Mouse (Mus musculus): ENCODE measurements around the gene Tlcd1. TPM values are rescaled to one million over a fixed set of nuclear protein-coding genes. Genes with fewer than 3 reads are reported as not detected.
A peak's percentile ranks its signal among the peaks of the same experiment; 100 is the strongest.

The Tlcd1 gene
- polyA plus RNA-seq, 1 experiment from 2014 or later, result 28.0 TPM

- Histone ChIP-seq H3K9ac (replicated peaks; ENCODE audit: low read depth, low read length) (no peak overlapping the region), H3K4me3 (ENCODE audit: low read depth, low read length) (no peak overlapping the region), H3K27ac (ENCODE audit: low read length) (no peak overlapping the region), H3K27me3 (ENCODE audit: control insufficient read depth, insufficient read depth, low read length) (no peaks in the 10 kb centered on the region), H3K36me3 (ENCODE audit: control insufficient read depth, insufficient read depth, low read length) (peaks cover 75% of the 10 kb centered on the region), H3K9me3 (ENCODE audit: control insufficient read depth, low read depth, low read length) (no peaks in the 10 kb centered on the region), H3K4me1 (ENCODE audit: control insufficient read depth, insufficient read depth, low read length) (no peaks in the 10 kb centered on the region; the same call in 1 of the 2 replicates), H3K4me2 (replicated peaks; ENCODE audit: low read depth, low read length) (no peak overlapping the region)
- 71% methylated on average over 6 of the region's 6 CpGs for WGBS
- ATAC-seq (ENCODE audit: insufficient number of reproducible peaks, insufficient read depth, low FRiP score, low read depth), result no peak
Measured at GRCm38 (mm10) chr11:78156156-78156699, 20.3 kb upstream of the Tlcd1 start.

- no peak overlapping the region for H3K4me3 ChIP-seq (ENCODE audit: low read depth, low read length)
- no peak overlapping the region for H3K4me2 ChIP-seq (replicated peaks; ENCODE audit: low read depth, low read length)
- H3K9me3 ChIP-seq (ENCODE audit: control insufficient read depth, low read depth, low read length), result no peaks in the 10 kb centered on the region
- H3K27me3 ChIP-seq (ENCODE audit: control insufficient read depth, insufficient read depth, low read length), result no peaks in the 10 kb centered on the region
- ATAC-seq (ENCODE audit: insufficient number of reproducible peaks, insufficient read depth, low FRiP score, low read depth), result no peak
- H3K27ac ChIP-seq (ENCODE audit: low read length), result no peak overlapping the region
- peaks cover 19% of the 10 kb centered on the region for H3K4me1 ChIP-seq (ENCODE audit: control insufficient read depth, insufficient read depth, low read length)
- peaks cover 91% of the 10 kb centered on the region for H3K36me3 ChIP-seq (ENCODE audit: control insufficient read depth, insufficient read depth, low read length)
- WGBS, result 8% methylated on average over 2 of the region's 2 CpGs
- no peak overlapping the region for H3K9ac ChIP-seq (replicated peaks; ENCODE audit: low read depth, low read length)
Measured at GRCm38 (mm10) chr11:78159096-78159495, 17.4 kb upstream of the Tlcd1 start.

- no peak overlapping the region for H3K9ac ChIP-seq (replicated peaks; ENCODE audit: low read depth, low read length)
- WGBS, result 66% methylated on average over 7 of the region's 7 CpGs
- no peak overlapping the region for H3K27ac ChIP-seq (ENCODE audit: low read length)
- no peak overlapping the region for H3K4me2 ChIP-seq (replicated peaks; ENCODE audit: low read depth, low read length)
- ATAC-seq (ENCODE audit: insufficient number of reproducible peaks, insufficient read depth, low FRiP score, low read depth), result no peak
- peaks cover 86% of the 10 kb centered on the region for H3K36me3 ChIP-seq (ENCODE audit: control insufficient read depth, insufficient read depth, low read length)
- H3K27me3 ChIP-seq (ENCODE audit: control insufficient read depth, insufficient read depth, low read length), result no peaks in the 10 kb centered on the region
- peaks cover 19% of the 10 kb centered on the region for H3K4me1 ChIP-seq (ENCODE audit: control insufficient read depth, insufficient read depth, low read length)
- no peak overlapping the region for H3K4me3 ChIP-seq (ENCODE audit: low read depth, low read length)
- H3K9me3 ChIP-seq (ENCODE audit: control insufficient read depth, low read depth, low read length), result no peaks in the 10 kb centered on the region
Measured at GRCm38 (mm10) chr11:78159557-78159956, 17.0 kb upstream of the Tlcd1 start.

- Histone ChIP-seq H3K27ac (ENCODE audit: low read length) (no peak overlapping the region), H3K9me3 (ENCODE audit: control insufficient read depth, low read depth, low read length) (no peaks in the 10 kb centered on the region), H3K27me3 (ENCODE audit: control insufficient read depth, insufficient read depth, low read length) (no peaks in the 10 kb centered on the region), H3K4me1 (ENCODE audit: control insufficient read depth, insufficient read depth, low read length) (peaks cover 19% of the 10 kb centered on the region), H3K4me2 (replicated peaks; ENCODE audit: low read depth, low read length) (no peak overlapping the region), H3K4me3 (ENCODE audit: low read depth, low read length) (no peak overlapping the region), H3K36me3 (ENCODE audit: control insufficient read depth, insufficient read depth, low read length) (peaks cover 80% of the 10 kb centered on the region), H3K9ac (replicated peaks; ENCODE audit: low read depth, low read length) (no peak overlapping the region)
- WGBS, result 82% methylated on average over 18 of the region's 18 CpGs
- ATAC-seq (ENCODE audit: insufficient number of reproducible peaks, insufficient read depth, low FRiP score, low read depth), result no peak
Measured at GRCm38 (mm10) chr11:78160171-78160570, 16.3 kb upstream of the Tlcd1 start.

GRCm38 (mm10) chr11:78160675-78161074, 15.8 kb upstream of the Tlcd1 start:
- no peaks in the 10 kb centered on the region for H3K9me3 ChIP-seq (ENCODE audit: control insufficient read depth, low read depth, low read length)
- H3K4me2 ChIP-seq (replicated peaks; ENCODE audit: low read depth, low read length), result no peak overlapping the region
- no peaks in the 10 kb centered on the region for H3K27me3 ChIP-seq (ENCODE audit: control insufficient read depth, insufficient read depth, low read length)
- H3K27ac ChIP-seq (ENCODE audit: low read length), result no peak overlapping the region
- H3K4me3 ChIP-seq (ENCODE audit: low read depth, low read length), result no peak overlapping the region
- no peak overlapping the region for H3K9ac ChIP-seq (replicated peaks; ENCODE audit: low read depth, low read length)
- no peak for ATAC-seq (ENCODE audit: insufficient number of reproducible peaks, insufficient read depth, low FRiP score, low read depth)
- peaks cover 75% of the 10 kb centered on the region for H3K36me3 ChIP-seq (ENCODE audit: control insufficient read depth, insufficient read depth, low read length)
- WGBS, result 84% methylated on average over 3 of the region's 3 CpGs
- peaks cover 20% of the 10 kb centered on the region for H3K4me1 ChIP-seq (ENCODE audit: control insufficient read depth, insufficient read depth, low read length)

- Histone ChIP-seq H3K36me3 (ENCODE audit: control insufficient read depth, insufficient read depth, low read length) (peaks cover 70% of the 10 kb centered on the region), H3K27ac (ENCODE audit: low read length) (no peak overlapping the region), H3K4me1 (ENCODE audit: control insufficient read depth, insufficient read depth, low read length) (peaks cover 25% of the 10 kb centered on the region), H3K9me3 (ENCODE audit: control insufficient read depth, low read depth, low read length) (no peaks in the 10 kb centered on the region), H3K27me3 (ENCODE audit: control insufficient read depth, insufficient read depth, low read length) (no peaks in the 10 kb centered on the region), H3K4me2 (replicated peaks; ENCODE audit: low read depth, low read length) (no peak overlapping the region), H3K4me3 (ENCODE audit: low read depth, low read length) (no peak overlapping the region), H3K9ac (replicated peaks; ENCODE audit: low read depth, low read length) (no peak overlapping the region)
- WGBS, result 88% methylated on average over 14 of the region's 14 CpGs
- no peak for ATAC-seq (ENCODE audit: insufficient number of reproducible peaks, insufficient read depth, low FRiP score, low read depth)
Measured at GRCm38 (mm10) chr11:78161169-78161568, 15.3 kb upstream of the Tlcd1 start.

- ATAC-seq (ENCODE audit: insufficient number of reproducible peaks, insufficient read depth, low FRiP score, low read depth), result no peak
- H3K4me3 ChIP-seq (ENCODE audit: low read depth, low read length), result 0 out of 2 replicates have a peak overlapping the region, but pooled peaks have one; percentile 98
- H3K27ac ChIP-seq (ENCODE audit: low read length), result peak overlapping the region; percentile 21; the same call in 1 of the 2 replicates
- H3K9ac ChIP-seq (replicated peaks; ENCODE audit: low read depth, low read length), result no peak overlapping the region
- no peaks in the 10 kb centered on the region for H3K9me3 ChIP-seq (ENCODE audit: control insufficient read depth, low read depth, low read length)
- H3K36me3 ChIP-seq (ENCODE audit: control insufficient read depth, insufficient read depth, low read length), result peaks cover 62% of the 10 kb centered on the region
- no peaks in the 10 kb centered on the region for H3K27me3 ChIP-seq (ENCODE audit: control insufficient read depth, insufficient read depth, low read length)
- no peak overlapping the region; the same call in 1 of the 2 replicates for H3K4me2 ChIP-seq (replicated peaks; ENCODE audit: low read depth, low read length)
- WGBS, result 57% methylated on average over 4 of the region's 4 CpGs
- H3K4me1 ChIP-seq (ENCODE audit: control insufficient read depth, insufficient read depth, low read length), result peaks cover 33% of the 10 kb centered on the region
Measured at GRCm38 (mm10) chr11:78161968-78162367, 14.5 kb upstream of the Tlcd1 start.

DNA sequence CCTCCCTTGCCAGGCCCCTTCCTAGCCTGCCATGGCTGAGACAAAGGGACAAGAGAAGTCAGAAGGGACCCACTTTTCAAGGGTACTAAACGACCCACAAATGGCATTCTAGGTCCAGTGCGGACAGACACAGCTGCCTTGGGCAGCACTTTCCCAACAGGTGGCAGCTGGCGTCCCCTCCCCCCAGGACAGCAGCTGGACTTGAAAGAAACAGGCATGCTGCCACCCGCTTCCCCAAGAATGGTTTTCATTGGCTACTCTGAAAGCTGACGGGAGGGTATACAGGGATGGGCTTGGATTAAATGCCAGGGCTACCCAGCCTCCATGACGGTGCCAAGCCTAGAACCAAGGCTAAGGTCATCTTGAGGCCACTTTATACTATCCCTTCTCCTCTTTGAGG, 14.0 kb upstream of the Tlcd1 start:
- Histone ChIP-seq H3K27me3 (ENCODE audit: control insufficient read depth, insufficient read depth, low read length) (no peaks in the 10 kb centered on the region), H3K36me3 (ENCODE audit: control insufficient read depth, insufficient read depth, low read length) (peaks cover 57% of the 10 kb centered on the region), H3K4me3 (ENCODE audit: low read depth, low read length) (peak overlapping the region; percentile 98; the same call in 1 of the 2 replicates), H3K9ac (replicated peaks; ENCODE audit: low read depth, low read length) (no peak overlapping the region), H3K27ac (ENCODE audit: low read length) (peak overlapping the region; percentile 21; the same call in 1 of the 2 replicates), H3K4me2 (replicated peaks; ENCODE audit: low read depth, low read length) (peak overlapping the region; percentile 82), H3K4me1 (ENCODE audit: control insufficient read depth, insufficient read depth, low read length) (peaks cover 33% of the 10 kb centered on the region), H3K9me3 (ENCODE audit: control insufficient read depth, low read depth, low read length) (no peaks in the 10 kb centered on the region)
- ATAC-seq (ENCODE audit: insufficient number of reproducible peaks, insufficient read depth, low FRiP score, low read depth), result no peak
- 51% methylated on average over 6 of the region's 6 CpGs for WGBS

DNA sequence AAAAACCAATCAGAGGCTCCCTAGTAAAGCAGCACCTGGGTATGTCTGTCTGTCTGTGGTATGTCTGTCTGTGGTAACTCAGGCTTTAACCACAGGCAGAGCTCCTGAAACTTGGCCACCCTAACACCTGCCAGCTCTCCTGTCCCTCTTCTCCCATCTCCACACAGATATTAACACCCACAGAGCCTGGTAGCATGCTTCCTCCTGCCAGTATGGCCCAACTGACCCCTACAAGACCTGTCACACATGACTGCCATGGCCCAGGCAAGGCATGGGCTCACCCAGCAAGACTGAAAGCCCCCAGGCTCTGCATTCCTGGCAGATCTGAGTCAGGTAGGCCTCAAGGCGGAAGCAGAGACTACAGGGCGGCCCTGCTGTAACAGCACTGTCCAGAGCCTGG, 13.5 kb upstream of the Tlcd1 start:
- Histone ChIP-seq H3K9me3 (ENCODE audit: control insufficient read depth, low read depth, low read length) (no peaks in the 10 kb centered on the region), H3K36me3 (ENCODE audit: control insufficient read depth, insufficient read depth, low read length) (peaks cover 51% of the 10 kb centered on the region), H3K9ac (replicated peaks; ENCODE audit: low read depth, low read length) (peak overlapping the region; percentile 97), H3K27ac (ENCODE audit: low read length) (peak overlapping the region; percentile 99), H3K4me2 (replicated peaks; ENCODE audit: low read depth, low read length) (peak overlapping the region; percentile 82), H3K27me3 (ENCODE audit: control insufficient read depth, insufficient read depth, low read length) (no peaks in the 10 kb centered on the region), H3K4me3 (ENCODE audit: low read depth, low read length) (peak overlapping the region; percentile 98), H3K4me1 (ENCODE audit: control insufficient read depth, insufficient read depth, low read length) (peaks cover 33% of the 10 kb centered on the region)
- WGBS, result 54% methylated on average over 2 of the region's 2 CpGs
- no peak for ATAC-seq (ENCODE audit: insufficient number of reproducible peaks, insufficient read depth, low FRiP score, low read depth)

All from stomach, embryonic 14.5 days (tissue).